Mouse (Mus musculus): Measurements from ENCODE around the gene Pola2. TPM values are rescaled to one million over a fixed set of nuclear protein-coding genes. Genes with fewer than 3 reads are reported as not detected.

The Pola2 gene
- polyA plus RNA-seq, 1 experiment: 40.5 TPM

GRCm38 (mm10) chr19:5950218-5950617 lies 13.8 kb downstream of the Pola2 start:
- Histone ChIP-seq H3K27ac (ENCODE audit: insufficient read depth, low read length) (no peak overlapping the region), H3K36me3 (ENCODE audit: control insufficient read depth, insufficient read depth, low read length) (peaks cover 29% of the 10 kb centered on the region)
- DNase-seq (ENCODE audit: low read depth in 1 of 2, low spot score in 2 of 2): no peak

GRCm38 (mm10) chr19:5945891-5946290 lies 18.1 kb downstream of the Pola2 start:
- peak overlapping the region; percentile 76 for H3K27ac ChIP-seq (ENCODE audit: insufficient read depth, low read length)
- WGBS: 74% methylated on average over 8 of the region's 8 CpGs
- no peak for TF ChIP-seq POLR2A (IDR thresholded peaks at IDR 0.05; ENCODE audit: low read depth, low read length)
- TF ChIP-seq CTCF (IDR thresholded peaks at IDR 0.05; ENCODE audit: extremely low read depth, insufficient read depth, insufficient read length, insufficient replicate concordance): no peak
- no peak overlapping the region for H3K4me3 ChIP-seq (ENCODE audit: extremely low read depth, insufficient read depth, insufficient read length)
- DNase-seq (ENCODE audit: low read depth in 1 of 2, low spot score in 2 of 2): no peak
- H3K4me1 ChIP-seq (ENCODE audit: control insufficient read depth, insufficient read depth, insufficient read length): no peaks in the 10 kb centered on the region; the same call in 1 of the 2 replicates
- H3K36me3 ChIP-seq (ENCODE audit: control insufficient read depth, insufficient read depth, low read length): peaks cover 25% of the 10 kb centered on the region
- no peaks in the 10 kb centered on the region for H3K27me3 ChIP-seq (ENCODE audit: control insufficient read depth, insufficient read depth, low read length)

More at GRCm38 (mm10) chr19:5950218-5950617, 13.8 kb downstream of the Pola2 start:
- TF ChIP-seq CTCF (IDR thresholded peaks at IDR 0.05; ENCODE audit: extremely low read depth, insufficient read depth, insufficient read length, insufficient replicate concordance) (no peak), POLR2A (IDR thresholded peaks at IDR 0.05; ENCODE audit: low read depth, low read length) (no peak)
- H3K4me1 ChIP-seq (ENCODE audit: control insufficient read depth, insufficient read depth, insufficient read length): no peaks in the 10 kb centered on the region; the same call in 1 of the 2 replicates
- 94% methylated on average over 11 of the region's 11 CpGs for WGBS
- H3K4me3 ChIP-seq (ENCODE audit: extremely low read depth, insufficient read depth, insufficient read length): no peak overlapping the region
- no peaks in the 10 kb centered on the region for H3K27me3 ChIP-seq (ENCODE audit: control insufficient read depth, insufficient read depth, low read length)

- Histone ChIP-seq H3K36me3 (ENCODE audit: control insufficient read depth, insufficient read depth, low read length) (peaks cover 23% of the 10 kb centered on the region), H3K4me3 (ENCODE audit: extremely low read depth, insufficient read depth, insufficient read length) (no peak overlapping the region), H3K4me1 (ENCODE audit: control insufficient read depth, insufficient read depth, insufficient read length) (no peaks in the 10 kb centered on the region; the same call in 1 of the 2 replicates), H3K27ac (ENCODE audit: insufficient read depth, low read length) (peak overlapping the region; percentile 76; the same call in 1 of the 2 replicates), H3K27me3 (ENCODE audit: control insufficient read depth, insufficient read depth, low read length) (no peaks in the 10 kb centered on the region)
- TF ChIP-seq CTCF (IDR thresholded peaks at IDR 0.05; ENCODE audit: extremely low read depth, insufficient read depth, insufficient read length, insufficient replicate concordance) (no peak), POLR2A (IDR thresholded peaks at IDR 0.05; ENCODE audit: low read depth, low read length) (no peak)
- 72% methylated on average over 7 of the region's 7 CpGs for WGBS
- DNase-seq (ENCODE audit: low read depth in 1 of 2, low spot score in 2 of 2): no peak
These were observed 19.0 kb downstream of the Pola2 start for GRCm38 (mm10) chr19:5945027-5945426.

- DNase-seq (ENCODE audit: low read depth in 1 of 2, low spot score in 2 of 2): no peak
- WGBS: 78% methylated on average over 8 of the region's 8 CpGs
- TF ChIP-seq POLR2A (IDR thresholded peaks at IDR 0.05; ENCODE audit: low read depth, low read length) (no peak), CTCF (IDR thresholded peaks at IDR 0.05; ENCODE audit: extremely low read depth, insufficient read depth, insufficient read length, insufficient replicate concordance) (no peak)
- Histone ChIP-seq H3K4me3 (ENCODE audit: extremely low read depth, insufficient read depth, insufficient read length) (no peak overlapping the region), H3K27ac (ENCODE audit: insufficient read depth, low read length) (0 out of 2 replicates have a peak overlapping the region, but pooled peaks have one; percentile 30), H3K27me3 (ENCODE audit: control insufficient read depth, insufficient read depth, low read length) (no peaks in the 10 kb centered on the region), H3K36me3 (ENCODE audit: control insufficient read depth, insufficient read depth, low read length) (peaks cover 19% of the 10 kb centered on the region), H3K4me1 (ENCODE audit: control insufficient read depth, insufficient read depth, insufficient read length) (no peaks in the 10 kb centered on the region; the same call in 1 of the 2 replicates)
These were observed 19.9 kb downstream of the Pola2 start for GRCm38 (mm10) chr19:5944145-5944544.

GRCm38 (mm10) chr19:5943404-5943803 lies 20.6 kb downstream of the Pola2 start:
- TF ChIP-seq POLR2A (IDR thresholded peaks at IDR 0.05; ENCODE audit: low read depth, low read length): no peak
- Histone ChIP-seq H3K27ac (ENCODE audit: insufficient read depth, low read length) (no peak overlapping the region), H3K36me3 (ENCODE audit: control insufficient read depth, insufficient read depth, low read length) (peaks cover 19% of the 10 kb centered on the region), H3K27me3 (ENCODE audit: control insufficient read depth, insufficient read depth, low read length) (no peaks in the 10 kb centered on the region), H3K4me3 (ENCODE audit: extremely low read depth, insufficient read depth, insufficient read length) (no peak overlapping the region), H3K4me1 (ENCODE audit: control insufficient read depth, insufficient read depth, insufficient read length) (no peaks in the 10 kb centered on the region; the same call in 1 of the 2 replicates)
- no peak for DNase-seq (ENCODE audit: low read depth in 1 of 2, low spot score in 2 of 2)
- WGBS: 94% methylated on average over 15 of the region's 15 CpGs

GRCm38 (mm10) chr19:5942581-5942980 lies 21.4 kb downstream of the Pola2 start:
- TF ChIP-seq POLR2A (IDR thresholded peaks at IDR 0.05; ENCODE audit: low read depth, low read length) (no peak), CTCF (IDR thresholded peaks at IDR 0.05; ENCODE audit: extremely low read depth, insufficient read depth, insufficient read length, insufficient replicate concordance) (no peak)
- H3K4me3 ChIP-seq (ENCODE audit: extremely low read depth, insufficient read depth, insufficient read length): no peak overlapping the region
- 96% methylated on average over 7 of the region's 7 CpGs for WGBS
- DNase-seq (ENCODE audit: low read depth in 1 of 2, low spot score in 2 of 2): no peak
- H3K36me3 ChIP-seq (ENCODE audit: control insufficient read depth, insufficient read depth, low read length): peaks cover 16% of the 10 kb centered on the region
- no peak overlapping the region for H3K27ac ChIP-seq (ENCODE audit: insufficient read depth, low read length)
- H3K4me1 ChIP-seq (ENCODE audit: control insufficient read depth, insufficient read depth, insufficient read length): no peaks in the 10 kb centered on the region; the same call in 1 of the 2 replicates
- H3K27me3 ChIP-seq (ENCODE audit: control insufficient read depth, insufficient read depth, low read length): no peaks in the 10 kb centered on the region

GRCm38 (mm10) chr19:5940656-5941055 lies 23.3 kb downstream of the Pola2 start:
- Histone ChIP-seq H3K27ac (ENCODE audit: insufficient read depth, low read length) (peak overlapping the region; percentile 52), H3K36me3 (ENCODE audit: control insufficient read depth, insufficient read depth, low read length) (peaks cover 12% of the 10 kb centered on the region), H3K4me3 (ENCODE audit: extremely low read depth, insufficient read depth, insufficient read length) (no peak overlapping the region), H3K27me3 (ENCODE audit: control insufficient read depth, insufficient read depth, low read length) (no peaks in the 10 kb centered on the region), H3K4me1 (ENCODE audit: control insufficient read depth, insufficient read depth, insufficient read length) (no peaks in the 10 kb centered on the region)
- TF ChIP-seq POLR2A (IDR thresholded peaks at IDR 0.05; ENCODE audit: low read depth, low read length) (no peak), CTCF (IDR thresholded peaks at IDR 0.05; ENCODE audit: extremely low read depth, insufficient read depth, insufficient read length, insufficient replicate concordance) (no peak)
- DNase-seq (ENCODE audit: low read depth in 1 of 2, low spot score in 2 of 2): no peak
- WGBS: 90% methylated on average over 10 of the region's 10 CpGs
